Comparison of ENCODE assay signal across 7 mouse cellular contexts in the genomic region with DNA sequence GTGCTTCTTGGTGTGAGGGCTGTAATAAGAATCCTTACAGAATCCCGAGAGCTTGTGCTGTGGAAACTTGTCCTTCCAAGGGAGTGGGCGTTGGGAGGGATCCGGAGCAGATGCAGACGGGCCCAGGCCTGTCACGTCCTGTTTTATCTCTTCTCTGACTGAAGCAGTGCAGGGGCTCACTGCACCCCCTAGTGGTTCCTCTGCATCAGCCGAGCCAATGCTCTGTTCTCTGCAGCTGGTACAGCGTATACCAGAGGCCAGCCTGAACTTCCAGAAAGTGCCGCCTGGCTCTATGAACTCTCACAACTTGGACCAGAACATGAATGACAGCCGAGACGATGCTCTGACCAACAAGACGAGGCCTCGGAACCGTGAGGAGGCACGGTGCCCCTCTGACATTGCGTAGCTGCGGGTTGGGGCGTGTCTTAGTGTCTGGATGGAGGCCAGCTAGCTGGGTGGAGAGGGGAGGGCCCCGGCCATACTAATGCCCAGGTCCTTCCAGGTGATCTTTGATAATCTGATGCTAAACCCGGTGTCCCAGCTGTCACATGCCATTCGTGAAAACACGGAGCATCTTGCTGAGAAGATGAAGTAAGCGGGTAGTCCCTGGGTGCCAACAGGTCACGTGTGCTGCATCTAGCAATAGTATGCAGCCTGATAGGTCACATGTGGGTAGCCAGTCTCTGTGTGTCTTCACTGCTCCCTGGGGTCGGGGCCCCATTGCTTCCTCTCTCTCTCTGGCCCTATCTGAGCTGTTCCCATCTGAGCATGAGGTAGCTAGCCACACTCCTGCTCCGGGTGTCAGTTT. TPM values are rescaled to one million over a fixed set of nuclear protein-coding genes. Genes with fewer than 3 reads are reported as not detected.
DNase-seq lines count a peak whose midpoint lies in the region; ATAC-seq and TF ChIP-seq lines count a peak whose summit lies in the region.

No protein-coding gene starts in this region.

- H3K4me1 ChIP-seq in intestine, postnatal 0 days (replicated peaks; ENCODE audit: control insufficient read depth, insufficient read depth, low read length) = no peaks in the 10 kb centered on the region
- peaks cover 32% of the 10 kb centered on the region for H3K4me1 ChIP-seq in limb, embryonic 10.5 days
- H3K4me1 ChIP-seq in midbrain, embryonic 14.5 days (ENCODE audit: control insufficient read depth, insufficient read depth, low read length) = peaks cover 9% of the 10 kb centered on the region
- H3K4me1 ChIP-seq in spleen, adult 2 months (ENCODE audit: control insufficient read depth, insufficient read depth, insufficient read length) = peaks cover 5% of the 10 kb centered on the region; the same call in 1 of the 2 replicates

- no peaks in the 10 kb centered on the region for H3K27me3 ChIP-seq in intestine, postnatal 0 days (replicated peaks; ENCODE audit: control insufficient read depth, insufficient read depth, low read length)
- H3K27me3 ChIP-seq in limb, embryonic 10.5 days (ENCODE audit: low read depth, poor library complexity, severe bottlenecking) = no peaks in the 10 kb centered on the region
- H3K27me3 ChIP-seq in midbrain, embryonic 14.5 days (ENCODE audit: control insufficient read depth, insufficient read depth, low read length) = no peaks in the 10 kb centered on the region
- no peaks in the 10 kb centered on the region for H3K27me3 ChIP-seq in spleen, adult 2 months (ENCODE audit: control insufficient read depth, insufficient read depth, low read length)

- no peak for TF ChIP-seq POLR2A in spleen, adult 2 months (IDR thresholded peaks at IDR 0.05; ENCODE audit: low read depth, low read length)

- WGBS in intestine, postnatal 0 days = 35% methylated on average over 25 of the region's 25 CpGs
- 58% methylated on average over 25 of the region's 25 CpGs for WGBS in limb, embryonic 10.5 days
- 57% methylated on average over 25 of the region's 25 CpGs for WGBS in midbrain, embryonic 14.5 days
- WGBS in spleen, adult 2 months = 32% methylated on average over 25 of the region's 25 CpGs

- H3K9me3 ChIP-seq in intestine, postnatal 0 days (ENCODE audit: control insufficient read depth) = no peaks in the 10 kb centered on the region
- H3K9me3 ChIP-seq in limb, embryonic 10.5 days (replicated peaks) = no peaks in the 10 kb centered on the region
- no peaks in the 10 kb centered on the region for H3K9me3 ChIP-seq in midbrain, embryonic 14.5 days (ENCODE audit: control insufficient read depth, low read length)

- TF ChIP-seq CTCF in intestine, postnatal 0 days (IDR thresholded peaks at IDR 0.05; ENCODE audit: low read depth) = peak; percentile 94
- TF ChIP-seq CTCF in spleen, adult 2 months (IDR thresholded peaks at IDR 0.05; ENCODE audit: extremely low read depth, insufficient read depth, insufficient read length, insufficient replicate concordance) = peak; percentile 83; the same call in 1 of the 2 replicates

- H3K4me2 ChIP-seq in intestine, postnatal 0 days (replicated peaks; ENCODE audit: low read depth) = peak overlapping the region; percentile 44
- no peak overlapping the region for H3K4me2 ChIP-seq in midbrain, embryonic 14.5 days (ENCODE audit: low read length)

- H3K36me3 ChIP-seq in intestine, postnatal 0 days (ENCODE audit: control insufficient read depth, insufficient read depth) = peaks cover 42% of the 10 kb centered on the region
- peaks cover 40% of the 10 kb centered on the region for H3K36me3 ChIP-seq in limb, embryonic 10.5 days
- peaks cover 59% of the 10 kb centered on the region for H3K36me3 ChIP-seq in midbrain, embryonic 14.5 days (ENCODE audit: control insufficient read depth, insufficient read depth, low read length)
- H3K36me3 ChIP-seq in spleen, adult 2 months (ENCODE audit: control insufficient read depth, insufficient read depth, low read length) = no peaks in the 10 kb centered on the region

- H3K27ac ChIP-seq in intestine, postnatal 0 days (ENCODE audit: low read depth, low read length) = no peak overlapping the region
- H3K27ac ChIP-seq in limb, embryonic 10.5 days = peak overlapping the region; percentile 46
- no peak overlapping the region for H3K27ac ChIP-seq in midbrain, embryonic 14.5 days (replicated peaks; ENCODE audit: low read depth, low read length)
- H3K27ac ChIP-seq in spleen, adult 2 months (ENCODE audit: insufficient read depth, low read length) = no peak overlapping the region

- peak overlapping the region; percentile 34 for H3K9ac ChIP-seq in intestine, postnatal 0 days (ENCODE audit: low read depth, low read length)
- no peak overlapping the region for H3K9ac ChIP-seq in midbrain, embryonic 14.5 days (replicated peaks; ENCODE audit: low read length)

- ATAC-seq in intestine, postnatal 0 days = peak; percentile 70
- no peak for ATAC-seq in midbrain, embryonic 14.5 days (ENCODE audit: low FRiP score, low TSS enrichment)

- no peak overlapping the region for H3K4me3 ChIP-seq in intestine, postnatal 0 days (ENCODE audit: low read depth, low read length)
- no peak overlapping the region for H3K4me3 ChIP-seq in limb, embryonic 10.5 days
- H3K4me3 ChIP-seq in midbrain, embryonic 14.5 days (replicated peaks; ENCODE audit: low read depth, low read length) = no peak overlapping the region
- H3K4me3 ChIP-seq in spleen, adult 2 months (ENCODE audit: extremely low read depth, insufficient read depth, insufficient read length) = no peak overlapping the region

- DNase-seq in adrenal gland, adult 8-10 months = peak; percentile 70
- DNase-seq in embryo, embryonic 9.5 days (ENCODE audit: extremely low spot score) = peak; percentile 74
- peak; percentile 59 to 84 for DNase-seq in gastrocnemius, postnatal 4 days (ENCODE audit: low spot score in 2 of 2)
- DNase-seq in limb, embryonic 10.5 days (ENCODE audit: low spot score) = peak; percentile 77
- DNase-seq in midbrain, embryonic 14.5 days = peak; percentile 88
- DNase-seq in spleen, adult 2 months (ENCODE audit: low read depth in 1 of 2, low spot score in 2 of 2) = peak; percentile 58 to 76

RNA-seq across cellular contexts. Expression of gene Pld4, which starts 17.1 kb away (rescaled TPM):
- 10 to 100 TPM in 3 of 4 experiments, 1 to 10 TPM in 1; 9.1 to 21.7 (median 15.5) TPM for total RNA-seq in adrenal gland, adult 8-10 months (2022)
- 10 to 100 TPM; 12.5 TPM for total RNA-seq in gastrocnemius, postnatal 4 days (2021)
- polyA plus RNA-seq in intestine, postnatal 0 days (2015; fragmentation: Nextera tagmentation; extraction: Ambion mirVana) = 6.7 and 6.9 TPM in 2 replicates
- polyA plus RNA-seq in limb, embryonic 10.5 days (2016; fragmentation: Nextera tagmentation; extraction: Ambion mirVana) = 2.1 and 3.5 TPM in 2 replicates
- 3.3 and 6.0 TPM in 2 replicates for polyA plus RNA-seq in midbrain, embryonic 14.5 days (2014; fragmentation: Nextera tagmentation; extraction: Ambion mirVana)
- 332 and 401 TPM in 2 replicates for polyA plus RNA-seq in spleen, adult 2 months (2012; rRNA removed)

RNA-seq across cellular contexts. Expression of gene Cep170b, which starts 23.1 kb away (rescaled TPM):
- 10 to 100 TPM; 43.6 to 74.0 (median 59.1) TPM for total RNA-seq in adrenal gland, adult 8-10 months (2022)
- 10 to 100 TPM; 10.2 to 11.4 TPM for total RNA-seq in gastrocnemius, postnatal 4 days (2021)
- polyA plus RNA-seq in intestine, postnatal 0 days (2015; fragmentation: Nextera tagmentation; extraction: Ambion mirVana) = 12.7 and 13.4 TPM in 2 replicates
- polyA plus RNA-seq in limb, embryonic 10.5 days (2016; fragmentation: Nextera tagmentation; extraction: Ambion mirVana) = 6.7 and 12.3 TPM in 2 replicates
- 31.7 and 33.7 TPM in 2 replicates for polyA plus RNA-seq in midbrain, embryonic 14.5 days (2014; fragmentation: Nextera tagmentation; extraction: Ambion mirVana)
- 7.6 and 9.1 TPM in 2 replicates for polyA plus RNA-seq in spleen, adult 2 months (2012; rRNA removed)

RNA-seq across cellular contexts. Expression of gene Ahnak2, which starts 59.1 kb away (rescaled TPM):
- total RNA-seq in adrenal gland, adult 8-10 months (2022) = 10 to 100 TPM in 3 of 4 experiments, 1 to 10 TPM in 1; 7.6 to 17.7 (median 14.5) TPM
- total RNA-seq in gastrocnemius, postnatal 4 days (2021) = 10 to 100 TPM; 26.7 to 32.1 TPM
- polyA plus RNA-seq in intestine, postnatal 0 days (2015; fragmentation: Nextera tagmentation; extraction: Ambion mirVana) = 1.6 TPM in 2 replicates
- polyA plus RNA-seq in limb, embryonic 10.5 days (2016; fragmentation: Nextera tagmentation; extraction: Ambion mirVana) = 0.15 and 0.18 TPM in 2 replicates
- 0.62 and 0.75 TPM in 2 replicates for polyA plus RNA-seq in midbrain, embryonic 14.5 days (2014; fragmentation: Nextera tagmentation; extraction: Ambion mirVana)
- polyA plus RNA-seq in spleen, adult 2 months (2012; rRNA removed) = 0.46 and 0.83 TPM in 2 replicates

Comparison
In these comparisons a context has a peak if more than half of its experiments do, and no peak if none do; other contexts are left out.
1. RNA of gene Pld4, which starts 17.1 kb away (polyA plus RNA-seq): 332 to 401 TPM in spleen, adult 2 months; 6.7 to 6.9 TPM in intestine, postnatal 0 days, 3.3 to 6.0 TPM in midbrain, embryonic 14.5 days and 2.1 to 3.5 TPM in limb, embryonic 10.5 days; every median in the first group is over 10 times any median in the second.
2. Peak in every context shown above with its lines, with median percentiles within 50 percentile points of each other: DNase-seq.